Mouse (Mus musculus) left cerebral cortex, adult 2 months (tissue): ENCODE results near the gene Stac3. TPM values are rescaled to one million over a fixed set of nuclear protein-coding genes. Genes with fewer than 3 reads are reported as not detected.
A peak's percentile ranks its signal among the peaks of the same experiment; 100 is the strongest.

Experiments
- DNase-seq, 2 experiments: peaks; one replicate each; pipeline ENCODE4 v3.0.0; 2021 to 2022; ENCODE audit warnings: low spot score in 2 of 2, mixed read lengths in 1 of 2; ENCODE audit errors: extremely low spot score in 1 of 2
- H3K27ac ChIP-seq: fragments of 200-600 bp; 2 replicates; pipeline ENCODE4 v1.8.1; 2022
- H3K4me3 ChIP-seq: fragments of 200-600 bp; 2 replicates; pipeline ENCODE4 v1.8.1; 2022
- CTCF ChIP-seq: fragments of 200-600 bp; IDR thresholded peaks from 2 replicates; pipeline ENCODE4 v1.8.1; 2022; ENCODE audit warnings: antibody characterized with exemption, mild to moderate bottlenecking, moderate library complexity
- intact Hi-C: fragments of 180-260 bp; cut with DNase I; formaldehyde crosslinking; loops from one replicate; pipeline ENCODE4 v1.15.1; 2025
- total RNA-seq, 2 experiments: library from RNA; stranded (reverse); gene quantifications; 2 replicates each; pipeline ENCODE4 v1.2.3; 2021

Stac3 gene
- total RNA-seq, 2 experiments from 2014 or later, result 2.6 to 9.9 TPM

- no peak for TF ChIP-seq CTCF
- intact Hi-C loops, result no loop called here
- Histone ChIP-seq H3K27ac (no peak overlapping the region), H3K4me3 (no peak overlapping the region)
- no peak for DNase-seq
Observed at GRCm38 (mm10) chr10:127485235-127485634, 16.3 kb upstream of the Stac3 start.

GRCm38 (mm10) chr10:127488856-127489255, 12.6 kb upstream of the Stac3 start:
- intact Hi-C loops, result no loop called here
- no peak for DNase-seq
- Histone ChIP-seq H3K27ac (no peak overlapping the region), H3K4me3 (no peak overlapping the region)
- no peak for TF ChIP-seq CTCF

DNA sequence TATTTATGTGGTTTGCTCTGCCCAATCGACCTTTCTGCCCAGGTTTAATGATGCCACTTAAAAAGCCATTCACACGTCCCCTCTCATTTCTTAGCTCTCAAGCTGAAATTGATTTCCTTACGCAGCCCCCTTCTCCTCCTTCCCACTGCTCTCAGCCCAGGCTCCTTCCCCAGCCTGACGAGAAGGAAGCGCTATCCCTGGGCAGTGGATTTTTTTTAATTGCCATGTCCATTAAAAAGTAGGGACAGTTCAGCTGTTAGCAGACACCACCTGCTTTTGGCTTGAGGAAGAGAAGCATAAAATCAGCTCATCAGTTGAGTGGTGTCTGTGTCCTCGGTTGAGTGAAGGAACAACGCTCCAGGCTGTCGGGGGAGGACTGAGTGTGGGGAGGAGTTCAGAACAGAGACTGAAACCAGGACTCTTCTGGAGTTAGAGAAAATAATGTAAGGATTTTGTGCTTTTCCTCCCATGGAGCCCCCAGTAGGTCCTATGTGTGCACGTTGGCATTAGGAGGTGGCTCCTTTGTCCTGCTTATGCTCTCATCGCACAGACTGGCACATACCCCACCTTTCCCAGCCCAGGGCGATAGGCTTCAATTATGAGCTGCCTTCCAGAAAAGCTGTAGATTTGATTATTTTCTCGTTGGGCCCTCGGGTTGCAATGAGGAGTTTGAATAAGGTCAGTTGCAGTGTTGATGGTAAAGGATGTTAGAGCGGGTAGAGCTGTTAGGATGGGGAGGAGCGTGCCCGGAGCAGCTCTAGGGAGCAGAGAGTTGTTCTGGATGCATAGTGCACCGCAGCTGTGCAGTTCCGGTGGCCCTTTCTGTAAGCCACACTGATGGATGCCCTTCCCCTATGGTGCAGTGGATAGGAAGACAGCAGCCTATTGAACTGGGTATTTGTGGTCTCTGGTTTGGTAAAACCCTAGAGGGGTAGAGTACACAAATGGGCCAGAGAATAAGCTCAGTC, 11.0 kb upstream of the Stac3 start:
- no peak for TF ChIP-seq CTCF
- Histone ChIP-seq H3K4me3 (no peak overlapping the region), H3K27ac (peak overlapping the region; percentile 49)
- intact Hi-C loops, result no loop called here
- no peak for DNase-seq

DNA sequence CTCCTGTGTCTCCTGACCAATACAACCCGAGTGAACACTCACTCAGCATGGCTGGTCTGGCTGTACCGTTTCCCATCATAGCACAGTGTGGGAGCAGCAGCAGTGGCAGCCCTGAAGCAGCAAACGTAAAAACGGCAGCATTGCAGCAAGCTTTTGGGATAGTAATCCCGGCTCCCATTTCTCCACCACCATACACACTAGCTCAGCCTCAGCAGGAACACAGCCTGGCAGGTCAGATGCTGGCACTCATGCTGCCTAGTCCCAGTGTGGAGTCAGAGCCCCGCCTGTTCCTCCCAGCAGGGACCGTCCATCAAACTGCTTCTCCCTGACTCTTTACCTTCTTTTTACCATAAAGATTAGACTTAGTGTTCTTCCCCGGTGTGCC, 10.4 kb upstream of the Stac3 start:
- no peak overlapping the region for H3K4me3 ChIP-seq
- no peak for TF ChIP-seq CTCF
- no peak for DNase-seq
- no peak overlapping the region; the same call in 1 of the 2 replicates for H3K27ac ChIP-seq
- intact Hi-C loops, result no loop called here

GRCm38 (mm10) chr10:127492118-127492517, 9.4 kb upstream of the Stac3 start:
- no peak for DNase-seq
- no peak overlapping the region for H3K4me3 ChIP-seq
- TF ChIP-seq CTCF, result no peak
- intact Hi-C loops, result no loop called here
- H3K27ac ChIP-seq, result no peak overlapping the region

DNA sequence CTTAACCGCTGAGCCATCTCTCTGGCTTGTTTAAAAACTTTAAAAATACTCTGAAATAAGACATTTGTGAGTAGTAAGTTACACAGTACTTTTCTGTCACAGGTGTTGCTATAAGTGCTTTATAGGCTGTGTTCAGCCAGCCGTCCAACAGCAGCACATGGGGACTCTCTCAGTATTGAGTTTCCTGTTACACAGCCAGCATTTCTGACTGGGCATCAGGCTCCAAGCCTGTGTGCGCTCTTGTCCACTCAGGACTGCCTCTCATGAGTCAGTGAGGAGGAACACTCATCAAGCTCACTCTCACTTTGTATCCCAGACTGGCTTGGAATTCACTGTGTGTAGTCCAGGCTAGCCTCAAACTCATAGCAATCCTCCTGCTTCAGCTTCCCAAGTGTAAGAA, 5.3 kb upstream of the Stac3 start:
- no peak for DNase-seq
- Histone ChIP-seq H3K4me3 (no peak overlapping the region), H3K27ac (no peak overlapping the region)
- no peak for TF ChIP-seq CTCF
- intact Hi-C loops, result no loop called here

GRCm38 (mm10) chr10:127499516-127499915, 2.0 kb upstream of the Stac3 start:
- intact Hi-C loops, result no loop called here
- TF ChIP-seq CTCF, result no peak
- no peak for DNase-seq
- Histone ChIP-seq H3K4me3 (no peak overlapping the region), H3K27ac (no peak overlapping the region)

GRCm38 (mm10) chr10:127500042-127500441, 1.4 kb upstream of the Stac3 start:
- no peak for DNase-seq
- TF ChIP-seq CTCF, result no peak
- no peak overlapping the region for H3K27ac ChIP-seq
- intact Hi-C loops, result no loop called here
- H3K4me3 ChIP-seq, result no peak overlapping the region

DNA sequence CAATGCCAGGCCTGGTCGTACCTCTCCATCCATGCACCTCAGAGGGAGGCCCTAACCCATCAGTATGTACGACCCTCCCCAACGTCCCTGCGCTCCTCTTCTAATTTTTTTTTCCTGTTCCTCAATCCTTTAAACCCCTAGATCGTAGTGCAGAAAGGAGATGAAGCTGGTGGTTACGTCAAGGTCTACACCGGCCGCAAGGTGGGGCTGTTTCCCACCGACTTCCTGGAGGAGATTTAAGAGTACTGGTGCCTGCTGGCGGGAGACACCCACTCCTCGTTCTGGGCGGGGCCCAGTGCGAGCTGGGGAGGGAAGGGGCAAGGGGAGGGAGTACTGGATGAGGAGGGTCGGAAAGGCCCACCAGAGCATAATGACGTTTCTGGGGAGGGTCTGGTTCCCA, 6.8 kb downstream of the Stac3 start:
- Histone ChIP-seq H3K27ac (no peak overlapping the region), H3K4me3 (no peak overlapping the region)
- peak; percentile 65 for TF ChIP-seq CTCF
- intact Hi-C loops, result no loop called here
- DNase-seq, result peak; percentile 67 to 76

GRCm38 (mm10) chr10:127509051-127509836, 7.8 kb downstream of the Stac3 start:
- Histone ChIP-seq H3K4me3 (peak overlapping the region; percentile 45), H3K27ac (peak overlapping the region; percentile 61)
- intact Hi-C loops, result no loop called here
- peak; percentile 74 for TF ChIP-seq CTCF
- peak; percentile 83 for DNase-seq

DNA sequence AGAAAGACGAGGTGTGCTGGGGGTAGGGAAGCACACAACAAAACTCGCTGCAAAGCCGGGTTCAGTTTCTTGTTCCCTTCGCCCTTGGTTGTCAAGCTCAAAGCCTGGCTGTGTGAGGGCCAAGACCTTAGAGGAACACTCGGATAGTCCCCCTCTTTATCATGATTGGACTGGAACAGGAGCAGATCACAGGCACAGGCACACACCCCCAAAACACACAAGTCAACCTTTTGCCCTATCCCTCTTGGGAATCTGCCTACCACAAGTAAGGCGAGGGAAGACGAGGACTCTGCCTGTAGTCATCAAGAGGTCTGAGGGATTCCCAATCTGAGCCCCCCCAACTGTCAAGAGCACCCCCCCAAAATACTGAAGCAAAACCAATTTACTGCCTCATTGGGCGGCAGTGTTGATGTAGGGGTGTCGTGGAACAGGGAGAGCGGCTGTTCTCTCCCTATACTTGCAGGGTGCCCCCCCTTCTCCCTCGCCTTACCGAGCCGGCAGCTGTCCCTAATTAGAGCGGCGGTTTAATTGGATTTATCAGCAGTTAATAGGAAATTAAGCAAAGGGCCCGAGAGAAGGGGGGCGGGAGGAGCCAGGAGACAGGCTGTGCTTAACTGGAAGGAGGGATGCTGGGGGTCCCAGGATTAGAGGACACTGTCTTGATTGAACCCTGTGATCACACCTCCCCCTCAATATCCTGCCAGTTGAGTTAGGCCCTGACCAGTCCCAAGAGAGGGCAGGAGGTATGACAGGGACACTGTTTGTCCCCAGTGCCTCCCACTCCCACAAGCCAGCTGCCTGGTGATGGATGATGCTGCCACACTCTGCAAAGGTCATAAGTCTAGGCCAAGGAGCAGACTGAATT, 8.6 kb downstream of the Stac3 start:
- no peak for DNase-seq
- no peak for TF ChIP-seq CTCF
- intact Hi-C loops, result no loop called here
- no peak overlapping the region for H3K4me3 ChIP-seq
- H3K27ac ChIP-seq, result no peak overlapping the region; the same call in 1 of the 2 replicates
